Mouse (Mus musculus) adrenal gland, adult 18-20 months (tissue): ENCODE measurements around the gene Gm19965. TPM values are rescaled to one million over a fixed set of nuclear protein-coding genes. Genes with fewer than 3 reads are reported as not detected.

ENCODE experiments used
- DNase-seq, 2 experiments: peaks; one replicate each; pipeline ENCODE4 v3.0.0; 2021 to 2022; ENCODE audit warnings: low spot score in 2 of 2
- long read RNA-seq, 2 experiments: library from polyadenylated mRNA; stranded (forward); transcript quantifications; one replicate each; pipeline ENCODE4 v2.0.0; 2021
- total RNA-seq, 2 experiments: library from RNA; stranded (reverse); gene quantifications; 1 replicate in 1 of 2; 2 replicates in 1 of 2; pipeline ENCODE4 v1.2.3; 2021

Gene Gm19965
- not detected for total RNA-seq
- long read RNA-seq, experiment 1, result 0 reads
- long read RNA-seq, experiment 2, result 0 reads

GRCm38 (mm10) chr1:116802683-116803082 is at the start of gene Gm19965:
TSS of gene Gm19965 (plus strand) at chr1:116802983.
- DNase-seq, result no peak

- DNase-seq, result no peak
Observed at GRCm38 (mm10) chr1:116782471-116782989, 20.3 kb upstream of the Gm19965 start.
